Mouse (Mus musculus) macrophage (primary cell): Measurements from ENCODE around the gene Slc44a3. TPM values are rescaled to one million over a fixed set of nuclear protein-coding genes. Genes with fewer than 3 reads are reported as not detected.
"Not testable (repeated sequence)": the region's sequence is repeated elsewhere in the genome, so short reads cannot be mapped to it uniquely, and the experiment has no call there.

Experiments
- H3K27ac ChIP-seq: fragments of 350-480 bp; formaldehyde crosslinking; 2 replicates; pipeline ENCODE4 v1.9.0; 2021
- H3K36me3 ChIP-seq: fragments of 350-480 bp; formaldehyde crosslinking; 2 replicates; pipeline ENCODE4 v1.9.0; 2021; ENCODE audit errors: inconsistent target
- H3K4me3 ChIP-seq: fragments of 350-480 bp; formaldehyde crosslinking; 2 replicates; pipeline ENCODE4 v1.9.0; 2021; ENCODE audit errors: inconsistent target
- H3K79me2 ChIP-seq: fragments of 350-480 bp; formaldehyde crosslinking; 2 replicates; pipeline ENCODE4 v1.9.0; 2021; ENCODE audit errors: inconsistent target
- WGBS: methylation state at CpG from one replicate; pipeline ENCODE4 v1.1.7; 2026; ENCODE audit warnings: inconsistent platforms; ENCODE audit not compliant: missing documents; 5-methylcytosine and 5-hydroxymethylcytosine counted together
- polyA plus RNA-seq: library from polyadenylated mRNA; stranded (reverse); fragments of 250-400 nt; gene quantifications from 3 replicates; pipeline ENCODE4 v1.2.4, GENCODE M21; 2018; ENCODE audit warnings: inconsistent platforms

Gene Slc44a3
- polyA plus RNA-seq, 1 experiment from 2014 or later = not detected

- Histone ChIP-seq H3K4me3 (no peak overlapping the region), H3K36me3 (no peaks in the 10 kb centered on the region), H3K27ac (no peak overlapping the region), H3K79me2 (no peaks in the 10 kb centered on the region)
- 52% methylated on average over 4 of the region's 4 CpGs for WGBS
Observed at GRCm38 (mm10) chr3:121566901-121567300, 34.7 kb upstream of the Slc44a3 start.

- H3K27ac ChIP-seq = no peak overlapping the region
- no peaks in the 10 kb centered on the region for H3K79me2 ChIP-seq
- H3K4me3 ChIP-seq = no peak overlapping the region
- no peaks in the 10 kb centered on the region for H3K36me3 ChIP-seq
- 93% methylated on average over 3 of the region's 3 CpGs for WGBS
Observed at GRCm38 (mm10) chr3:121561803-121562202, 29.6 kb upstream of the Slc44a3 start.

GRCm38 (mm10) chr3:121560115-121560865 is 28.1 kb upstream of the Slc44a3 start:
- no peak overlapping the region for H3K4me3 ChIP-seq
- WGBS = 96% methylated on average over 14 of the region's 14 CpGs
- no peak overlapping the region for H3K27ac ChIP-seq
- no peaks in the 10 kb centered on the region for H3K36me3 ChIP-seq
- H3K79me2 ChIP-seq = no peaks in the 10 kb centered on the region

- no peak overlapping the region for H3K27ac ChIP-seq
- 92% methylated on average over 15 of the region's 15 CpGs for WGBS
- no peak overlapping the region for H3K4me3 ChIP-seq
- H3K79me2 ChIP-seq = no peaks in the 10 kb centered on the region
- H3K36me3 ChIP-seq = no peaks in the 10 kb centered on the region
Observed at GRCm38 (mm10) chr3:121559406-121560114, 27.4 kb upstream of the Slc44a3 start.

- no peaks in the 10 kb centered on the region for H3K36me3 ChIP-seq
- 93% methylated on average over 8 of the region's 8 CpGs for WGBS
- H3K4me3 ChIP-seq = no peak overlapping the region
- no peaks in the 10 kb centered on the region for H3K79me2 ChIP-seq
- no peak overlapping the region for H3K27ac ChIP-seq
Observed at GRCm38 (mm10) chr3:121558861-121559260, 26.7 kb upstream of the Slc44a3 start.

GRCm38 (mm10) chr3:121556304-121556703 is 24.1 kb upstream of the Slc44a3 start:
- WGBS = 96% methylated on average over 7 of the region's 7 CpGs
- Histone ChIP-seq H3K36me3 (no peaks in the 10 kb centered on the region), H3K79me2 (no peaks in the 10 kb centered on the region), H3K4me3 (no peak overlapping the region), H3K27ac (no peak overlapping the region)

GRCm38 (mm10) chr3:121553294-121553693 is 21.1 kb upstream of the Slc44a3 start:
- Histone ChIP-seq H3K79me2 (no peaks in the 10 kb centered on the region), H3K36me3 (no peaks in the 10 kb centered on the region), H3K27ac (no peak overlapping the region), H3K4me3 (no peak overlapping the region)
- 48% methylated on average over 14 of the region's 14 CpGs for WGBS

GRCm38 (mm10) chr3:121552723-121553122 is 20.5 kb upstream of the Slc44a3 start:
- Histone ChIP-seq H3K79me2 (no peaks in the 10 kb centered on the region), H3K4me3 (no peak overlapping the region), H3K36me3 (no peaks in the 10 kb centered on the region), H3K27ac (no peak overlapping the region)
- 90% methylated on average over 11 of the region's 11 CpGs for WGBS

GRCm38 (mm10) chr3:121550370-121550769 is 18.2 kb upstream of the Slc44a3 start:
- Histone ChIP-seq H3K36me3 (no peaks in the 10 kb centered on the region), H3K79me2 (no peaks in the 10 kb centered on the region), H3K27ac (no peak overlapping the region), H3K4me3 (no peak overlapping the region)
- no CpG with 5 or more reads among the region's 1 CpGs for WGBS

- peak overlapping the region; percentile 24 for H3K4me3 ChIP-seq
- 0% methylated on average over 15 of the region's 15 CpGs for WGBS
- H3K36me3 ChIP-seq = no peaks in the 10 kb centered on the region
- H3K27ac ChIP-seq = peak overlapping the region; percentile 83
- H3K79me2 ChIP-seq = no peaks in the 10 kb centered on the region
Observed at GRCm38 (mm10) chr3:121547851-121548624, 15.8 kb upstream of the Slc44a3 start.

GRCm38 (mm10) chr3:121540621-121541020 is 8.4 kb upstream of the Slc44a3 start:
- no peak overlapping the region for H3K27ac ChIP-seq
- WGBS = 85% methylated on average over 5 of the region's 5 CpGs
- no peak overlapping the region for H3K4me3 ChIP-seq

GRCm38 (mm10) chr3:121539871-121540431 is 7.7 kb upstream of the Slc44a3 start:
- H3K36me3 ChIP-seq = no peaks in the 10 kb centered on the region
- no peaks in the 10 kb centered on the region for H3K79me2 ChIP-seq
- 47% methylated on average over 7 of the region's 8 CpGs for whole genome bisulfite sequencing
- H3K27ac ChIP-seq = no peak overlapping the region
- H3K4me3 ChIP-seq = no peak overlapping the region

More at GRCm38 (mm10) chr3:121540621-121541020, 8.4 kb upstream of the Slc44a3 start:
- no peaks in the 10 kb centered on the region for H3K79me2 ChIP-seq
- no peaks in the 10 kb centered on the region for H3K36me3 ChIP-seq

- WGBS = 71% methylated on average over 3 of the region's 3 CpGs
- not testable (repeated sequence) for H3K79me2 ChIP-seq, H3K4me3 ChIP-seq, H3K27ac ChIP-seq, H3K36me3 ChIP-seq
Observed at GRCm38 (mm10) chr3:121538847-121539246, 6.6 kb upstream of the Slc44a3 start.

- Histone ChIP-seq H3K4me3 (no peak overlapping the region), H3K27ac (no peak overlapping the region), H3K79me2 (no peaks in the 10 kb centered on the region), H3K36me3 (no peaks in the 10 kb centered on the region)
- WGBS = 94% methylated on average over 3 of the region's 3 CpGs
Observed at GRCm38 (mm10) chr3:121537996-121538395, 5.8 kb upstream of the Slc44a3 start.
